Mouse (Mus musculus) liver, postnatal 0 days (tissue): ENCODE data around the gene Ctc1. TPM values are rescaled to one million over a fixed set of nuclear protein-coding genes. Genes with fewer than 3 reads are reported as not detected.

ENCODE experiments used
- ATAC-seq: fragments of 200-750 bp; cut with Nextera tagmentation; 2 replicates; pipeline ENCODE4 v1.8.0; 2017; ENCODE audit warnings: mild to moderate bottlenecking, moderate library complexity
- DNase-seq: peaks from one replicate; pipeline ENCODE4 v3.0.0-alpha.2; 2016
- H3K27ac ChIP-seq: fragments of 300-500 bp; sonication (generic); 2 replicates; pipeline ENCODE4 v1.5.1; 2014; ENCODE audit warnings: antibody characterized with exemption, moderate library complexity, mild to moderate bottlenecking, low read depth
- H3K27me3 ChIP-seq: fragments of 300-500 bp; sonication (generic); 2 replicates; pipeline ENCODE4 v1.6.1; 2014; ENCODE audit warnings: low read length, control low read depth, mixed read lengths; ENCODE audit not compliant: insufficient read depth
- H3K36me3 ChIP-seq: fragments of 300-500 bp; sonication (generic); replicated peaks from 2 replicates; pipeline ENCODE4 v1.6.1; 2014; ENCODE audit warnings: mild to moderate bottlenecking, control low read depth, low read length, moderate library complexity, mixed read lengths; ENCODE audit not compliant: insufficient read depth
- H3K4me1 ChIP-seq: fragments of 300-500 bp; sonication (generic); 2 replicates; pipeline ENCODE4 v1.6.1; 2014; ENCODE audit warnings: antibody characterized with exemption, mild to moderate bottlenecking, control low read depth; ENCODE audit not compliant: insufficient read depth
- H3K4me2 ChIP-seq: fragments of 300-500 bp; sonication (generic); 2 replicates; pipeline ENCODE4 v1.6.1; 2014; ENCODE audit warnings: low read depth, mild to moderate bottlenecking, low read length, moderate library complexity, mixed read lengths
- H3K4me3 ChIP-seq: fragments of 300-500 bp; sonication (generic); 2 replicates; pipeline ENCODE4 v1.5.1; 2014; ENCODE audit warnings: low read depth, low read length
- H3K9ac ChIP-seq: fragments of 300-500 bp; sonication (generic); replicated peaks from 2 replicates; pipeline ENCODE4 v1.6.1; 2014; ENCODE audit warnings: mild to moderate bottlenecking, moderate library complexity
- H3K9me3 ChIP-seq: fragments of 300-500 bp; sonication (generic); 2 replicates; pipeline ENCODE4 v1.6.1; 2016; ENCODE audit warnings: mild to moderate bottlenecking, control low read depth, low read length, mixed read lengths
- CTCF ChIP-seq: sonication (generic); IDR thresholded peaks from 2 replicates; pipeline ENCODE4 v1.5.1; 2016; ENCODE audit warnings: antibody characterized with exemption, low read depth
- EP300 ChIP-seq: IDR thresholded peaks from 2 replicates; pipeline ENCODE4 v1.6.1; 2016; ENCODE audit warnings: antibody characterized with exemption, low read depth, mild to moderate bottlenecking
- WGBS: fragments of 180-500 bp; shearing (Covaris S2); extraction: QIAGEN DNeasy Blood & Tissue Kit; methylation state at CpG from one replicate; pipeline ENCODE4 v1.1.7; 2014; ENCODE audit not compliant: insufficient replicate concordance; 5-methylcytosine and 5-hydroxymethylcytosine counted together
- polyA plus RNA-seq: library from polyadenylated mRNA; unstranded; fragments of >200 nt; fragmentation: Nextera tagmentation; extraction: Ambion mirVana; gene quantifications from 2 replicates; pipeline ENCODE4 v1.2.1, GENCODE M21; 2015

Gene Ctc1
- polyA plus RNA-seq, 1 experiment from 2014 or later: 7.4 TPM

DNA sequence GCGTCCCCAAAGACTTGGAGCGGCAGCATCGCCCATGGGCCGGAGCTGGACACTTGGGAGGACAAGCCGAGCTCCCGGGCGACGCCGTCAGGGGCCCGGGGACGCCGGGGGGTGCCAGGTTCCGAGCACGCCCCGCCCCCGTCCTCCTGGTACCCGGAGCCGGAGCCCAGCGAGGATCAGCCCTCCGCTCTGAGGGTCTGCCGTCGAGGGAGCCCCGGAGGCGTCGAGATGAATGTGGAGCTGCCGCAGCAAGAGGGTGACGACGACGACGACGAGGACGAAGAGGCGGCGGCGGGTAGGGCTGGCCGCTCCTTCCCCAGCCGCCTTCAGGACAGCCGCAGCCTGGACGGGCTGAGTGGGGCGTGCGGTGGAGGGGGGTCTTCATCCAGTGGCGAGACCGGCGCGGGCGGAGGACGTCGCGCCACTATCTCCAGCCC, 44.3 kb downstream of the Ctc1 start:
- H3K36me3 ChIP-seq: no peaks in the 10 kb centered on the region
- peak overlapping the region; percentile 98 for H3K4me2 ChIP-seq
- no peak for TF ChIP-seq EP300
- no peak for TF ChIP-seq CTCF
- peak; percentile 6 for ATAC-seq
- H3K4me3 ChIP-seq: peak overlapping the region; percentile 92
- H3K27me3 ChIP-seq: no peaks in the 10 kb centered on the region
- under 1% methylated on average over 38 of the region's 49 CpGs for WGBS
- peak; percentile 69 for DNase-seq
- peak overlapping the region; percentile 89 for H3K9ac ChIP-seq
- no peaks in the 10 kb centered on the region for H3K9me3 ChIP-seq
- peak overlapping the region; percentile 96 for H3K27ac ChIP-seq
- H3K4me1 ChIP-seq: peaks cover 23% of the 10 kb centered on the region

DNA sequence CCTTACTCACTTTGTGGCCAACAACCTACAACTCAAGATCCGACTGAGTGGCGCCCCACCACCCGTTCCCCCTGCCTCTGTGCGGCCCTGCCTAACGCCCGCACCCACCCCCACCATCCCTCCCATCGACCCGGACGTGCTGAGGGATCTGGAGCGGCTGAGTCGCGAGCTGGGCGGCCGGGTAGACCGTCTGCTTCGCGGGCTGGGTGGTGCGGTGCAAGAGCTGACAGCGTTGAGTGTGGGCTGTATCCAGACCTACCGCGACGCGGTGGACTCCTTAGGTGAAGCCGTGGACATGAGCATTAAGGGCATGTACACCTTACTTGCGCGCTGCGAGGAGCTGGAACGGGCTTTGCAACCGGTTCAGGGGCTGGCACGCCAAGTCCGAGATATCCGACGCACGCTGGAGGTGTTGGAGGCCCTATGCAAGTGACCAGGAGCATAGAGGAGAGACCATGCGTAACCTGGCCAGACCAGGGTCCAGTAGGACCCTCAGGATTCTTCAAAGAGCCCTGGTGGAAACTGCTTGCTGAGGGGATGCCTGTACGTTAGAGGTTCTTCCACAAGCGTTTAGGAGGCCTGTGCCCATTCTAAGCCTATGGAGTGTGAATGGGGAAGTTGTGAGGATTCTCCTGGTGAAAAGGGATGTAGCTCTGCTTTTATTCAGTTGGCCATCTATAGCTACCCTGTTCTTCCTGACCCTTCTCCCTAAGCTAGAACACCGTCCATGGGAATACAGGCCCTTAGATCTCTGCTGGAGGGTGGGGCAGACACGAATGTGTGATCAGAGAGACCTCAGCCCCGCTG, 44.9 kb downstream of the Ctc1 start:
- Histone ChIP-seq H3K27me3 (no peaks in the 10 kb centered on the region), H3K4me1 (peaks cover 23% of the 10 kb centered on the region), H3K9me3 (no peaks in the 10 kb centered on the region), H3K4me2 (peak overlapping the region; percentile 98), H3K27ac (peak overlapping the region; percentile 96), H3K36me3 (no peaks in the 10 kb centered on the region), H3K9ac (peak overlapping the region; percentile 89), H3K4me3 (peak overlapping the region; percentile 92)
- ATAC-seq (no peak), DNase-seq (peak; percentile 63)
- TF ChIP-seq CTCF (no peak), EP300 (no peak)
- 2% methylated on average over 40 of the region's 40 CpGs for WGBS

DNA sequence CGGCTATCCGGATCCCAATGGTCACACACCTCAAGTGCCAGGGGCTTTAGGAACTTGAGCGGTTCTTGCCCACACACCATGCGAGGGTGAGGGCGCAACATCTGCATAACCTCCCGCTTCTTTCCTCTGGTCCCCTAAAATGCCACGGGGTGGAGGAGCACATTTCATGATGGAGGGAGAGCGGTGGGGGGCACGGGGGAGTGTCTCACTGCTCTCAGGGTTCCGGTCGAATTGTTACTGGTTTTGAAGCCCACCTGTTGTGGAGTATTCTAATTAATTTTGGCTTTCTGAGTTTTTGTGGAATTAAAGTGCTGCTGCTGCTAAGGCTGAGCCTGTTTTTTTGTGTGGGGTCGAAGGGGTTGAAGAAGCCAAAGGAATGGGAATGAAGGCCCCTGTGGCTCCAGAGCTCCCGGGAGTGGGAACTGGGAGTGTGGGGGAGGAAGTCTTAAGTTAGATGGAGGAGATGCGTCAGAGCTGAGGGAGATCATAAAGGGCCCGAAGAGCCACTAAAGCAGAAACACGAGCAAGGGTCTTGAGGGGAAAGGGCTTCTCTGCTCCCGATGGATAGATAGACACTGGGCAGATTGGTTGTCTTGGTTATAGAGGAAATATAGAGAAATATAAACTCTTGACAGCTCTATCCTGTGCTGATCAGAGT, 45.7 kb downstream of the Ctc1 start:
- no peak for DNase-seq
- Histone ChIP-seq H3K9me3 (no peaks in the 10 kb centered on the region), H3K36me3 (no peaks in the 10 kb centered on the region), H3K27ac (peak overlapping the region; percentile 96), H3K4me2 (peak overlapping the region; percentile 98), H3K4me3 (peak overlapping the region; percentile 92), H3K27me3 (no peaks in the 10 kb centered on the region), H3K9ac (peak overlapping the region; percentile 89), H3K4me1 (peaks cover 29% of the 10 kb centered on the region)
- no peak for ATAC-seq
- 35% methylated on average over 17 of the region's 17 CpGs for WGBS
- TF ChIP-seq EP300 (no peak), CTCF (no peak)

DNA sequence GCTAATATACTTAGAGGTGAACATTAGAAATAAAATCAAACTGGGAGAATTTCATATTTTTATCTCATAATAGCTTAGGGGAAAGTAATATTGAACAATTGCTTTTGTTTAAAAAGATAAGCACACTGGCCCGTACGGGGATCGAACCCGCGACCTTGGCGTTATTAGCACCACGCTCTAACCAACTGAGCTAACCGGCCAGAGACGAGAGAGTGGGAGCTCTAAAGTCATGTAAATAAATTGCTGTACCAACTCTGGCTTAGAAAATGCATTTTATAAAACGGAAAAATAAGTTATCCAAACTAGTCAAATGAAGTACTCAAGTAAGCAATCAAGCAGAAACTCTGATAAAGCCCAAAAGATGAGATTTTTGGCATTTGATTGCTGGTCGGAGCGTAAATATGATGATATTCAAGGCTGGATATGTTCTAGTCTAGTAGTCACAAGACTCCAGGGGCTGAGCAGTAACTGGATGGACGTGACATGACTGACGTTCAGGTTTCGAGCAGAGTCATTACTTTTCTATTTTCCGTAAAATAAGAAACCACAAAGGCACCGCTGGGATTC, 46.6 kb downstream of the Ctc1 start:
- Histone ChIP-seq H3K9ac (0 out of 2 replicates have a peak overlapping the region, but pooled peaks have one; percentile 39), H3K4me3 (peak overlapping the region; percentile 71), H3K27ac (peak overlapping the region; percentile 89), H3K27me3 (no peaks in the 10 kb centered on the region), H3K4me2 (peak overlapping the region; percentile 98), H3K36me3 (no peaks in the 10 kb centered on the region), H3K9me3 (no peaks in the 10 kb centered on the region), H3K4me1 (peaks cover 36% of the 10 kb centered on the region)
- 1% methylated on average over 17 of the region's 17 CpGs for WGBS
- TF ChIP-seq EP300: 0 out of 2 replicates have a peak, but pooled peaks have one; percentile 43
- no peak for TF ChIP-seq CTCF
- DNase-seq: peak; percentile 75
- ATAC-seq: no peak

DNA sequence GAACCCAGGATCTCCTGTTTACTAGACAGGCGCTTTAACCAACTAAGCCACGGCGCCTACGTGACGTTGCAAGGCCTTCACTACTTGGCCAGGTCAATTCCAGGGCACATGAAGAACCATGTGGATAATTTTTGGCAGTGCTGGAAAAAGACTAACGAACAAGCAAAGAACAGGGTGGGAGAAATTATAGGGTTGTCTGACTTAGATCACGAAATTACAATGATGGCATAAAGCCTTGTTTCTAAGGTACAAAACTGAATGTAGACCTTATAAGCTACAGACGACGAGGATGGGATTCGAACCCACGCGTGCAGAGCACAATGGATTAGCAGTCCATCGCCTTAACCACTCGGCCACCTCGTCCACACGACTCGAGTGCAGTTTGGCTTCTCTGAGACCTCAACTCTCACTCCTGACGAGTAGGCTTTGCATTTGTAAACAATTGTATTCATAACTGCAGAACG, 47.1 kb downstream of the Ctc1 start:
- TF ChIP-seq EP300: peak; percentile 36
- no peak for TF ChIP-seq CTCF
- ATAC-seq: peak; percentile 42
- Histone ChIP-seq H3K27ac (peak overlapping the region; percentile 89), H3K9ac (peak overlapping the region; percentile 77), H3K36me3 (no peaks in the 10 kb centered on the region), H3K4me2 (peak overlapping the region; percentile 85), H3K9me3 (no peaks in the 10 kb centered on the region), H3K4me1 (peaks cover 40% of the 10 kb centered on the region), H3K27me3 (no peaks in the 10 kb centered on the region), H3K4me3 (peak overlapping the region; percentile 71)
- WGBS: under 1% methylated on average over 19 of the region's 19 CpGs
- DNase-seq: peak; percentile 94
